Mouse (Mus musculus): Measurements from ENCODE around the gene Il1rl1. TPM values are rescaled to one million over a fixed set of nuclear protein-coding genes. Genes with fewer than 3 reads are reported as not detected.

The Il1rl1 gene
- polyA plus RNA-seq, 1 experiment from 2014 or later, result not detected

- no peaks in the 10 kb centered on the region for H3K4me1 ChIP-seq
- no peak overlapping the region for H3K27ac ChIP-seq (replicated peaks)
- no peaks in the 10 kb centered on the region for H3K9me3 ChIP-seq
- H3K4me2 ChIP-seq (replicated peaks), result no peak overlapping the region
- no peak for ATAC-seq (replicated peaks)
- WGBS, result 75% methylated on average over 7 of the region's 7 CpGs
- no peaks in the 10 kb centered on the region for H3K36me3 ChIP-seq
- no peak overlapping the region for H3K9ac ChIP-seq (replicated peaks)
- no peaks in the 10 kb centered on the region for H3K27me3 ChIP-seq
- no peak overlapping the region for H3K4me3 ChIP-seq
These were observed 14.3 kb upstream of the Il1rl1 start for GRCm38 (mm10) chr1:40414863-40415656.

- no peaks in the 10 kb centered on the region for H3K27me3 ChIP-seq
- no peak overlapping the region for H3K4me2 ChIP-seq (replicated peaks)
- WGBS, result 88% methylated on average over 2 of the region's 2 CpGs
- no peak overlapping the region for H3K9ac ChIP-seq (replicated peaks)
- H3K4me1 ChIP-seq, result no peaks in the 10 kb centered on the region
- H3K36me3 ChIP-seq, result no peaks in the 10 kb centered on the region
- H3K4me3 ChIP-seq, result no peak overlapping the region
- H3K9me3 ChIP-seq, result no peaks in the 10 kb centered on the region
- no peak for ATAC-seq (replicated peaks)
- no peak overlapping the region for H3K27ac ChIP-seq (replicated peaks)
These were observed 12.3 kb upstream of the Il1rl1 start for GRCm38 (mm10) chr1:40417034-40417433.

GRCm38 (mm10) chr1:40418512-40418911 lies 10.9 kb upstream of the Il1rl1 start:
- no peak for ATAC-seq (replicated peaks)
- no peaks in the 10 kb centered on the region for H3K27me3 ChIP-seq
- no peak overlapping the region for H3K27ac ChIP-seq (replicated peaks)
- H3K9me3 ChIP-seq, result no peaks in the 10 kb centered on the region
- H3K9ac ChIP-seq (replicated peaks), result no peak overlapping the region
- WGBS, result 81% methylated on average over 5 of the region's 5 CpGs
- H3K4me2 ChIP-seq (replicated peaks), result no peak overlapping the region
- no peaks in the 10 kb centered on the region for H3K4me1 ChIP-seq
- H3K36me3 ChIP-seq, result no peaks in the 10 kb centered on the region
- no peak overlapping the region for H3K4me3 ChIP-seq

DNA sequence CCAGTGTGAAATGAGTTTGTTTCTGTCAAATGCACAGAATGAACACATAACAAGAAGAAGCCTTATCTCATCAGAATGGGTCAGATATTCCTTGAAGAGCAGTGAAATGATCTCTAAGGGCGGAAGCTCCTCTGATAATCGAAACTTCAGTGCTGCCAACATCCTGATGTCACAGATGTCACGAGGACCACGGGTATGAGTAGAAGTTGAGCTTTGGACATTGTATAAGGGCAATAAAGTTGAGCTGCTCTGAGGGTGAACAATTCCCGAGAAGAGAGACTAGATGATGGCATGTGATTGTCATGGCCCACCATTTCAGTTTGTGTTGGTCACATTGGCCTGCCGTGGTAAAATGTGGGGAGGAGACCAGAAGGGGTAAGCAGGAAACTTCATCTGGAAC lies 5.5 kb upstream of the Il1rl1 start:
- no peak overlapping the region for H3K4me3 ChIP-seq
- H3K27ac ChIP-seq (replicated peaks), result no peak overlapping the region
- no peak overlapping the region for H3K9ac ChIP-seq (replicated peaks)
- no peaks in the 10 kb centered on the region for H3K27me3 ChIP-seq
- H3K9me3 ChIP-seq, result no peaks in the 10 kb centered on the region
- no peaks in the 10 kb centered on the region for H3K4me1 ChIP-seq
- 87% methylated on average over 6 of the region's 6 CpGs for WGBS
- H3K36me3 ChIP-seq, result no peaks in the 10 kb centered on the region
- ATAC-seq (replicated peaks), result no peak
- no peak overlapping the region for H3K4me2 ChIP-seq (replicated peaks)

GRCm38 (mm10) chr1:40427270-40427669 lies 2.1 kb upstream of the Il1rl1 start:
- H3K4me1 ChIP-seq, result no peaks in the 10 kb centered on the region
- no peaks in the 10 kb centered on the region for H3K36me3 ChIP-seq
- no peaks in the 10 kb centered on the region for H3K9me3 ChIP-seq
- no peaks in the 10 kb centered on the region for H3K27me3 ChIP-seq
- ATAC-seq (replicated peaks), result no peak
- no peak overlapping the region for H3K9ac ChIP-seq (replicated peaks)
- H3K4me2 ChIP-seq (replicated peaks), result no peak overlapping the region
- WGBS, result 93% methylated on average over 9 of the region's 9 CpGs
- H3K27ac ChIP-seq (replicated peaks), result no peak overlapping the region
- no peak overlapping the region for H3K4me3 ChIP-seq

DNA sequence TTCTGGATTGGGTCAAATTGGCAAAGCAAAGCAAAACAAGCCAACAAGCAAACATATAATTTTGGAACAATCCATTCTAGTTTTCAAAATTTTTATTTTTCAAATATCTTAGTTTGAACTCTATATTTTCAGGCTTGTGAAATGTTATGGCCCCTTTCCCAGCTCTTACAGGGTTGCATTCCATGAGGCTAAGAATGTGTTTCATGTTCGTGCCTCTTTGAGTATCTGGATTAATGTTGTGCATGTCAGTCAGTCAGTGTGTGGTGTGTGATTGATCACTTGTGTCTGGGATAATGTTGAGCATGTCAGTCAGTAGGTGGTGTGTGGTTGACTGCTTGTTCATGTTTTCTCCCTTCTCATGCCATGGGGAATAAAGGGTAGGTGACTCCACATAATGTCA lies 1.5 kb upstream of the Il1rl1 start:
- Histone ChIP-seq H3K4me2 (replicated peaks) (no peak overlapping the region), H3K9me3 (no peaks in the 10 kb centered on the region), H3K36me3 (no peaks in the 10 kb centered on the region), H3K4me1 (no peaks in the 10 kb centered on the region), H3K27ac (replicated peaks) (no peak overlapping the region), H3K27me3 (no peaks in the 10 kb centered on the region), H3K4me3 (no peak overlapping the region), H3K9ac (replicated peaks) (no peak overlapping the region)
- WGBS, result 74% methylated on average over 1 of the region's 1 CpGs
- ATAC-seq (replicated peaks), result no peak

DNA sequence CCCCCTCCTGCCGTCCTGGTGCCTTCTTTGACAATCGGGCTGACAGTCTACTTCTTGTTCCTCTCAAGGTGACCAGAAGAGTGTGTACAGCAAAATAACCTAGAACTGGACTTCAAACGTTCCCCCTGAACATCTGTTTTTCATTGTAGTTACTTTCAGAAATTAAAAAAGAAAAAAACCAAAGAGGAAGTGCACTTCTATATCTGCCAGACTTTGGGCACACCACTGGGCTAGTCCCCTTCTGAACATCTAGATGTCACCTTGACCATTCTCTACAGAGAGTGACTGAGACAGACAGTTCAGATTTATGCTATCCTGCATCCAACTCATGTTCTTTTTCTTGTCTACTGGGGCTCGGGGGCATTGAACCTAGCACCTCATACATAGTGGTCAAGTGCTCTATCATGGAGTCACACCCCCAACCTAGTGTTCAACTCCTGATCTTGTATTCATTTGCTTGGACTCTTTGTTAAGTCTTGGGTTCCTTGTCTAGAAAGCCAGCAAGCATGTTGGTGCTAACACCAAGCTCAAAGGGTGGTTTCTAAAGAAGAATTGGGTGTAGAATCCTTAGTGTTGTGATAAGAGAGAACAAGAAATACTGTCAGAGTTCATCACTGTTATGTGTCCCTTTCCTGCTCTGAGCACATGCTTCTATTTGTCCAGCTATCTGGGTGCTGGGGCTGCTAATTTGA lies 919 bp downstream of the Il1rl1 start:
- no peaks in the 10 kb centered on the region for H3K36me3 ChIP-seq
- ATAC-seq (replicated peaks), result no peak
- 89% methylated on average over 4 of the region's 4 CpGs for WGBS
- H3K27ac ChIP-seq (replicated peaks), result no peak overlapping the region
- no peaks in the 10 kb centered on the region for H3K9me3 ChIP-seq
- H3K4me3 ChIP-seq, result no peak overlapping the region
- H3K4me2 ChIP-seq (replicated peaks), result no peak overlapping the region
- H3K4me1 ChIP-seq, result no peaks in the 10 kb centered on the region
- no peak overlapping the region for H3K9ac ChIP-seq (replicated peaks)
- H3K27me3 ChIP-seq, result no peaks in the 10 kb centered on the region

GRCm38 (mm10) chr1:40432169-40432568 lies 2.8 kb downstream of the Il1rl1 start:
- WGBS, result 91% methylated on average over 2 of the region's 2 CpGs
- ATAC-seq (replicated peaks), result no peak

GRCm38 (mm10) chr1:40435936-40436335 lies 6.6 kb downstream of the Il1rl1 start:
- Histone ChIP-seq H3K9ac (replicated peaks) (no peak overlapping the region), H3K4me3 (no peak overlapping the region), H3K4me1 (no peaks in the 10 kb centered on the region), H3K4me2 (replicated peaks) (no peak overlapping the region), H3K36me3 (no peaks in the 10 kb centered on the region), H3K27ac (replicated peaks) (no peak overlapping the region), H3K27me3 (no peaks in the 10 kb centered on the region), H3K9me3 (no peaks in the 10 kb centered on the region)
- WGBS, result 88% methylated on average over 3 of the region's 3 CpGs
- ATAC-seq (replicated peaks), result no peak

More at GRCm38 (mm10) chr1:40432169-40432568, 2.8 kb downstream of the Il1rl1 start:
- no peak overlapping the region for H3K9ac ChIP-seq (replicated peaks)
- H3K4me2 ChIP-seq (replicated peaks), result no peak overlapping the region
- H3K27me3 ChIP-seq, result no peaks in the 10 kb centered on the region
- H3K36me3 ChIP-seq, result no peaks in the 10 kb centered on the region
- H3K9me3 ChIP-seq, result no peaks in the 10 kb centered on the region
- no peak overlapping the region for H3K4me3 ChIP-seq
- no peak overlapping the region for H3K27ac ChIP-seq (replicated peaks)
- H3K4me1 ChIP-seq, result no peaks in the 10 kb centered on the region

GRCm38 (mm10) chr1:40437340-40437739 lies 8.0 kb downstream of the Il1rl1 start:
- no peak for ATAC-seq (replicated peaks)
- no peaks in the 10 kb centered on the region for H3K9me3 ChIP-seq
- no peaks in the 10 kb centered on the region for H3K36me3 ChIP-seq
- no peaks in the 10 kb centered on the region for H3K27me3 ChIP-seq
- H3K4me1 ChIP-seq, result no peaks in the 10 kb centered on the region
- no peak overlapping the region for H3K4me2 ChIP-seq (replicated peaks)
- WGBS, result 87% methylated on average over 2 of the region's 2 CpGs
- no peak overlapping the region for H3K9ac ChIP-seq (replicated peaks)
- no peak overlapping the region for H3K27ac ChIP-seq (replicated peaks)
- H3K4me3 ChIP-seq, result no peak overlapping the region

DNA sequence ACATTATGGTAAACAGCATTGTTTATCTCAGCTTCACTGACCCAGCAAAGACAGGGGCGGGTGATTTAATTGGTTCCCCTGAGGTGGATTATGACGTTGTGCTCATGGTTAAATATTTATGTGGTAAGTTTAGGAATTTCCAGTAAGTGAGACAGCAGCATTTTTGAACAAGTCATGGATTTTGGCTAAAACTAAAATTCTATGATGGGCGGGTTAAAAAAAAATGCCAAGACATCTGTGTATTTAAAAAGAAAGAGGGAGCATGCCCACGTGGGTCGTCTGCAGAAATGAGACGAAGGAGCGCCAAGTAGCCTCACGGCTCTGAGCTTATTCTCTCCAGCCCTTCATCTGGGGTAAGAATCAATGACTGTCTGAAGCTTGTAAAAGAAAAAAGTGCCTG lies 10.1 kb downstream of the Il1rl1 start:
- Histone ChIP-seq H3K27ac (replicated peaks) (no peak overlapping the region), H3K9me3 (no peaks in the 10 kb centered on the region), H3K27me3 (no peaks in the 10 kb centered on the region), H3K4me2 (replicated peaks) (no peak overlapping the region), H3K4me1 (no peaks in the 10 kb centered on the region), H3K9ac (replicated peaks) (no peak overlapping the region), H3K4me3 (no peak overlapping the region), H3K36me3 (no peaks in the 10 kb centered on the region)
- WGBS, result 70% methylated on average over 8 of the region's 8 CpGs
- no peak for ATAC-seq (replicated peaks)

- Histone ChIP-seq H3K36me3 (no peaks in the 10 kb centered on the region), H3K27me3 (no peaks in the 10 kb centered on the region), H3K9ac (replicated peaks) (no peak overlapping the region), H3K27ac (replicated peaks) (no peak overlapping the region), H3K9me3 (no peaks in the 10 kb centered on the region), H3K4me3 (no peak overlapping the region), H3K4me2 (replicated peaks) (no peak overlapping the region), H3K4me1 (no peaks in the 10 kb centered on the region)
- 95% methylated on average over 3 of the region's 3 CpGs for WGBS
- ATAC-seq (replicated peaks), result no peak
These were observed 15.4 kb downstream of the Il1rl1 start for GRCm38 (mm10) chr1:40444800-40445199.
